Mouse (Mus musculus): ENCODE results near the gene Rassf1. TPM values are rescaled to one million over a fixed set of nuclear protein-coding genes. Genes with fewer than 3 reads are reported as not detected.

Rassf1 gene
- polyA plus RNA-seq, 1 experiment from 2014 or later: 15.1 TPM

- H3K4me1 ChIP-seq (ENCODE audit: insufficient read depth): peaks cover 55% of the 10 kb centered on the region
- 74% methylated on average over 5 of the region's 5 CpGs for WGBS (ENCODE audit: insufficient replicate concordance)
- TF ChIP-seq EP300 (IDR thresholded peaks at IDR 0.05; ENCODE audit: low read depth) (no peak), CTCF (IDR thresholded peaks at IDR 0.05; ENCODE audit: low read depth) (no peak)
Measured at GRCm38 (mm10) chr9:107552690-107553393, 1.5 kb downstream of the Rassf1 start.

GRCm38 (mm10) chr9:107553541-107554318, 2.4 kb downstream of the Rassf1 start:
- H3K9me3 ChIP-seq (ENCODE audit: low read length): no peaks in the 10 kb centered on the region
- H3K4me2 ChIP-seq (ENCODE audit: low read depth, low read length): peak overlapping the region; percentile 88
- peak overlapping the region; percentile 73 for H3K4me3 ChIP-seq (ENCODE audit: low read depth, low read length)
- peaks cover 24% of the 10 kb centered on the region for H3K36me3 ChIP-seq (replicated peaks; ENCODE audit: insufficient read depth, low read length)
- ATAC-seq: peak; percentile 31
- 4% methylated on average over 37 of the region's 37 CpGs for WGBS (ENCODE audit: insufficient replicate concordance)
- H3K9ac ChIP-seq (replicated peaks): peak overlapping the region; percentile 64
- no peak for TF ChIP-seq EP300 (IDR thresholded peaks at IDR 0.05; ENCODE audit: low read depth)
- TF ChIP-seq CTCF (IDR thresholded peaks at IDR 0.05; ENCODE audit: low read depth): no peak
- 0 out of 2 replicates have a peak, but pooled peaks cover 10% of the 10 kb centered on the region for H3K27me3 ChIP-seq (ENCODE audit: insufficient read depth, low read length)
- DNase-seq: no peak
- H3K4me1 ChIP-seq (ENCODE audit: insufficient read depth): peaks cover 55% of the 10 kb centered on the region
- peak overlapping the region; percentile 99 for H3K27ac ChIP-seq (ENCODE audit: low read depth)

More at GRCm38 (mm10) chr9:107552690-107553393, 1.5 kb downstream of the Rassf1 start:
- Histone ChIP-seq H3K27me3 (ENCODE audit: insufficient read depth, low read length) (0 out of 2 replicates have a peak, but pooled peaks cover 10% of the 10 kb centered on the region), H3K36me3 (replicated peaks; ENCODE audit: insufficient read depth, low read length) (peaks cover 15% of the 10 kb centered on the region), H3K4me3 (ENCODE audit: low read depth, low read length) (no peak overlapping the region), H3K9me3 (ENCODE audit: low read length) (no peaks in the 10 kb centered on the region), H3K9ac (replicated peaks) (no peak overlapping the region), H3K4me2 (ENCODE audit: low read depth, low read length) (peak overlapping the region; percentile 88; the same call in 1 of the 2 replicates), H3K27ac (ENCODE audit: low read depth) (no peak overlapping the region; the same call in 1 of the 2 replicates)
- no peak for DNase-seq
- ATAC-seq: no peak

GRCm38 (mm10) chr9:107554319-107554825, 3.0 kb downstream of the Rassf1 start:
- Histone ChIP-seq H3K27ac (ENCODE audit: low read depth) (peak overlapping the region; percentile 99), H3K27me3 (ENCODE audit: insufficient read depth, low read length) (0 out of 2 replicates have a peak, but pooled peaks cover 10% of the 10 kb centered on the region), H3K4me2 (ENCODE audit: low read depth, low read length) (peak overlapping the region; percentile 88), H3K4me3 (ENCODE audit: low read depth, low read length) (peak overlapping the region; percentile 73), H3K9ac (replicated peaks) (peak overlapping the region; percentile 93), H3K9me3 (ENCODE audit: low read length) (no peaks in the 10 kb centered on the region), H3K4me1 (ENCODE audit: insufficient read depth) (peaks cover 55% of the 10 kb centered on the region), H3K36me3 (replicated peaks; ENCODE audit: insufficient read depth, low read length) (peaks cover 31% of the 10 kb centered on the region)
- DNase-seq (peak; percentile 97), ATAC-seq (peak; percentile 89)
- WGBS (ENCODE audit: insufficient replicate concordance): under 1% methylated on average over 53 of the region's 53 CpGs
- TF ChIP-seq CTCF (IDR thresholded peaks at IDR 0.05; ENCODE audit: low read depth) (peak; percentile 36), EP300 (IDR thresholded peaks at IDR 0.05; ENCODE audit: low read depth) (no peak)

GRCm38 (mm10) chr9:107555031-107555457, 3.7 kb downstream of the Rassf1 start:
- peaks cover 50% of the 10 kb centered on the region for H3K4me1 ChIP-seq (ENCODE audit: insufficient read depth)
- H3K27me3 ChIP-seq (ENCODE audit: insufficient read depth, low read length): 0 out of 2 replicates have a peak, but pooled peaks cover 9% of the 10 kb centered on the region
- H3K36me3 ChIP-seq (replicated peaks; ENCODE audit: insufficient read depth, low read length): peaks cover 37% of the 10 kb centered on the region
- peak; percentile 12 for ATAC-seq
- peak overlapping the region; percentile 73 for H3K4me3 ChIP-seq (ENCODE audit: low read depth, low read length)
- TF ChIP-seq EP300 (IDR thresholded peaks at IDR 0.05; ENCODE audit: low read depth): no peak
- no peak for TF ChIP-seq CTCF (IDR thresholded peaks at IDR 0.05; ENCODE audit: low read depth)
- WGBS (ENCODE audit: insufficient replicate concordance): 0% methylated on average over 23 of the region's 23 CpGs
- H3K9ac ChIP-seq (replicated peaks): peak overlapping the region; percentile 93
- peak overlapping the region; percentile 88 for H3K4me2 ChIP-seq (ENCODE audit: low read depth, low read length)
- peak; percentile 70 for DNase-seq
- H3K27ac ChIP-seq (ENCODE audit: low read depth): peak overlapping the region; percentile 99
- no peaks in the 10 kb centered on the region for H3K9me3 ChIP-seq (ENCODE audit: low read length)

- Histone ChIP-seq H3K9ac (replicated peaks) (peak overlapping the region; percentile 93), H3K27ac (ENCODE audit: low read depth) (peak overlapping the region; percentile 99), H3K9me3 (ENCODE audit: low read length) (no peaks in the 10 kb centered on the region), H3K4me2 (ENCODE audit: low read depth, low read length) (peak overlapping the region; percentile 88), H3K36me3 (replicated peaks; ENCODE audit: insufficient read depth, low read length) (peaks cover 44% of the 10 kb centered on the region), H3K27me3 (ENCODE audit: insufficient read depth, low read length) (0 out of 2 replicates have a peak, but pooled peaks cover 6% of the 10 kb centered on the region), H3K4me1 (ENCODE audit: insufficient read depth) (peaks cover 44% of the 10 kb centered on the region), H3K4me3 (ENCODE audit: low read depth, low read length) (peak overlapping the region; percentile 73)
- no peak for DNase-seq
- WGBS (ENCODE audit: insufficient replicate concordance): 31% methylated on average over 2 of the region's 2 CpGs
- no peak for TF ChIP-seq CTCF (IDR thresholded peaks at IDR 0.05; ENCODE audit: low read depth)
- TF ChIP-seq EP300 (IDR thresholded peaks at IDR 0.05; ENCODE audit: low read depth): no peak
- ATAC-seq: no peak
Measured at GRCm38 (mm10) chr9:107555701-107556100, 4.3 kb downstream of the Rassf1 start.
